Mouse (Mus musculus): Measurements from ENCODE around the gene Sgsm2. TPM values are rescaled to one million over a fixed set of nuclear protein-coding genes. Genes with fewer than 3 reads are reported as not detected.

Gene Sgsm2
- polyA plus RNA-seq, 1 experiment from 2014 or later, result 27.3 TPM

Small RNAs within 50 kb of the gene (microRNA-seq; reads per million reads assigned to microRNA genes)
- 0.69 reads per million for gene Mir6926

Other genes with a start within 250 kb of the Sgsm2 start
- gene Cluh, start 247.6 kb downstream of the Sgsm2 start, polyA plus RNA-seq (2015; fragmentation: Nextera tagmentation; extraction: Ambion mirVana), result 18.9 and 22.4 TPM in 2 replicates
- 54.9 and 55.3 TPM in 2 replicates for gene Pafah1b1, start 172.4 kb downstream of the Sgsm2 start, polyA plus RNA-seq (2015; fragmentation: Nextera tagmentation; extraction: Ambion mirVana)
- gene Mettl16, start 126.2 kb downstream of the Sgsm2 start, polyA plus RNA-seq (2015; fragmentation: Nextera tagmentation; extraction: Ambion mirVana), result 45.5 and 53.7 TPM in 2 replicates
- 7.0 and 7.3 TPM in 2 replicates for gene Mnt, start 66.1 kb downstream of the Sgsm2 start, polyA plus RNA-seq (2015; fragmentation: Nextera tagmentation; extraction: Ambion mirVana)
- 28.1 and 32.8 TPM in 2 replicates for gene Tsr1, start 1.0 kb upstream of the Sgsm2 start, polyA plus RNA-seq (2015; fragmentation: Nextera tagmentation; extraction: Ambion mirVana)
- gene Smg6, start 28.8 kb upstream of the Sgsm2 start, polyA plus RNA-seq (2015; fragmentation: Nextera tagmentation; extraction: Ambion mirVana), result 13.3 and 14.3 TPM in 2 replicates
- gene Srr, start 28.9 kb upstream of the Sgsm2 start, polyA plus RNA-seq (2015; fragmentation: Nextera tagmentation; extraction: Ambion mirVana), result 38.0 and 38.1 TPM in 2 replicates

Measured in neural tube, embryonic 15.5 days (tissue).